Mouse (Mus musculus): ENCODE data around the gene Hunk.

Gene Hunk

DNA sequence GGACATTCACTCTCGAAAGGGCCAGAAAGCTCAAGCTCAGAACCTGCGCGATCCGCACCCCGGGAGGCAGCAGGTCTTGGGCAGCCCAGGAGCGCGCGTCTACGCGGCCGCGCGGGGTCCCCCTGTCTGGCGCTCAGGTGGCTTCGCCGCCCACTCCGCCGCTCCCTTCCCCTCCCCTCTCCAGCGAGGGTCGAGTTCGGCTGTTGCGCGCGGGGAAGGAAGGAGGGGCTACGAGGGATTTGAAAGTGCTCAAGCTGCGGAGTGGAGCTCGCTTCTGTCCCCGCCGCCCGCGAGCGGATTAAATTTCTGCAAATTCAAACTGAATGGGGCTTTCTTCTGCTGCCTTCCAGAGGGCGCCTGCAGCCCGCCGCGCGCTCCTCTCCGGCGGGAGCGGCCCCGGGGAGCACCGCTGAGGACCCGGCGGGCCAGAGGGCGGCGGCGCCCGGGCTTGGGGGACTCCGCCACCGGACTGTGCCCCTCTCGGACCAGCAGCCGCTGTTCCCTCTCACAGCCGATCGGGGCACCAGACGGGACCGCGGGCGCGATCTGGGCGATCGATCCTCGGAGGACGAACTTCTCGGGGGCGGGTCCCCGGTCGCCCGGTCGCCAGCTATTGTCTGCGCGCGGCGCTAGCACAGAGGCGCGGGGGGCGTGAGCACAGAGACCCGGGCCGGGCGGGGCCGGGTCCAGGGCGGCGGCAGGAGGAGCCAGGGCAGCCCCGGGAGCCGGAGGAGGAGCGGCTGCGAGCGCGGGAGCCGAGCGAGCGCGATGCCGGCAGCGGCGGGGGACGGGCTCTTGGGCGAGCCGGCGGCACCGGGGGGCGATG, at the start of gene Hunk:
Gene Hunk (plus strand): TSS at position 326 of the 826 bp plus-strand sequence.
- peak; percentile 60 for DNase-seq

DNA sequence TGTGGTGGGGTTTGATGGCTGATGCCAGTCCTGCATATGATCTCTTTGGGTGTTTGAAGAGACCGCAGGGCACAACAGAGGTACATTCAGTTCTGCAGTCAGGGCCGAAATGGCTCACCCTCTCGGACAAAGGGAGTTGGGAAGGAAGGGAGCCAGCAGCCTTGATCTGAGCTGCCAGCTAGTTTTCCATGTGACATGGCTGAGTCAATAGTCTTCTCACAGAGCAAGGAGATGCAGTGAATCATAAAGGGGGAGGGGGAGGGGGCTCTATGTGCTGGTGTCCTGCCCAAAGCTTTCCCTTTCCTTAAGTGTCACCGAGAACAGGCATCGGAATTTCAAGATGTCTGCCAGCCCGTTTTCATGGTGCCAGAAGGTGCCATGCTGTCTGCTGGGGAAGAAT, 46.8 kb upstream of the Hunk start:
- DNase-seq = no peak

DNA sequence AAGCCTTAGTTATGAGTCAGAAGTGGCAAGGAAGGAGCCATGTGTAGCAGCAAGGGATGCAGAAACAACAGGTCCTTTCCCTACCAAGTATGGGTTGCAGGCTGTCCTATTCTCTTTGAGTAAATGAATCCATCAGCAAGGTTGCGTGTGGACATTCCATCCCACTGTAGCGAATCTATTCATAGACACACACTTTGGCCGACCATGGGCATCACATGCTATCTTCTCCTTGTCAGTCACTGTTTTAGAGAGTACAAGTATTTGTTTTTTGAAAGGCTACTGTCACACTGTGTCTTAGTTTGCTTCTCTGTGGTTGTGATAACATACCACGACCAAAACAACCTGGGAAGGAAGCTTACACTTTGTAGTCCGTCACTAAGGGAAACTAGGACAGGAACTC, 44.7 kb upstream of the Hunk start:
- no peak for DNase-seq

DNA sequence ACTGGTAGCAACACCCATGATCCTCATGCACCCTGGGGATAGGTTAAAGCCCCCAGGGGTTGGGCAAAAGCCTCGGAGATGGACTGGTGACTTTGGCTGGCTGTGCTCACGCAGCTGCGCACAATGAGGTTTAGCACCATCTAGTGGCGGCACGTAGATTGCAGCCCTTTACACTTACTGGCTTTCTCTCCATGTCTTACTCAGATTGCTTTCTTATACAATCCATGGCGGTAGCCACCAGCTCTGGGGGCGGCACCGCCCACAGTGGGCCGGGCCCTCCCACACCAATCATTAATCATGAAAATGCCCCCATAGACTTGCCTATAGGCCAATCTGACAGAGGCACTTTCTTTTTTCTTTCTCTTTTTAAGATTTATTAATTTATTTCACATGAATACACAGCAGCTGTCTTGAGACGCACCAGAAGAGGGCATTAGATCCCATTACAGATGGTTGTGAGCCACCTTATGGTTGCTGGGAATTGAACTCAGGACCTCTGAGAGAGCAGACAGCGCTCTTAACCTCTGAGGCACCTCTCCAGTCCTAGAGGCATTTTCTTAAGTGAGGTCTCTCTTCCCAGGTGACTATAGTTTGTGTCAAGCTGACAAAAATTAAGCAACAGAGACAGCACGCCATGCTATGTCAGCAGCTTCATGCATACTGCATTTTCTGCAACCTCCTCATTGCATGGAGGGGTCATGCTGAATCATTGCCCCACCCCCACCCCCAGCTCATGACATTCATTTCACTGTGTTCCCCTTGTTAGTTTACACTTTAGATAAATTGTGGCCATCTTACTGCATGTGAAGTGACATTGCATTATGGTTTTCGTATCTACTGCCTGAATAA, 35.9 kb upstream of the Hunk start:
- peak; percentile 63 for DNase-seq

DNA sequence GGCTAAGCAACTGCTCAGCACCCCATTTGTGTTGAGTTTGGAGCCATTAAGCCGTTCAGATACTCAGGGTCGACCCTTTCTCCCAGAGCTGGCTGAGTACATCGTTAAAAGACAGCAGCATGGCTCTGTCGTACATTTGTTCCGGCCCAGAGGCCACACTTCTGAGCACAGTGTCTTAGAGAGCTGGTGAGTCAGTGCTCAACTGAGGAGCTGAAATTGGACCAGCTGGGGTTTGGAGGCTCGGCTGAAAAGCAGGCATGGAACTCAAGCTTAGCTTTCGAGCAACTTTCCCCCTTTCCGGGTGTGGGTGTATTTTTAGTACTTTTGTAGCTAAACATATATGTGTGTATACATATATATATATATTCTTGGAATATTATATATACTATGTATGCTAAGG, 34.1 kb upstream of the Hunk start:
- DNase-seq = peak; percentile 64

DNA sequence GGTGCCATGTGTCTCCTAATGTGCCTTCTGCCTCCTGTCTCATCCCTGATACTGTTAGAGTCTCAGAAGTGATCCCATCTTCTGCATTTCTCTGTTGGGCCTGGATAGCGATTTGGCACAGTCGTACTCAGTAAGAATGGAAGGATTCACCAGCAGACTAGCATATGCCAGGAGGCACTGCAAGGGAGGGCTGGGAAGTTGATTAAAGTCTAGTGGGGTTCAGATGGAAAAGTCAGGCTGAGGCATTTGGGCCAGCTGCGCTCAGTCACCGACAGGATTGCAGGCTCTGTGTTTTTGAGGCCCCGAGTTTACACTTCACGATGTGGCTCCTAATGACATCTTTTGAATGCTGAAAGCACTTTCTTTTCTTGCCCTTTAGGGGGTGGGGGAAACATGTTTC, 33.1 kb upstream of the Hunk start:
- DNase-seq = no peak

DNA sequence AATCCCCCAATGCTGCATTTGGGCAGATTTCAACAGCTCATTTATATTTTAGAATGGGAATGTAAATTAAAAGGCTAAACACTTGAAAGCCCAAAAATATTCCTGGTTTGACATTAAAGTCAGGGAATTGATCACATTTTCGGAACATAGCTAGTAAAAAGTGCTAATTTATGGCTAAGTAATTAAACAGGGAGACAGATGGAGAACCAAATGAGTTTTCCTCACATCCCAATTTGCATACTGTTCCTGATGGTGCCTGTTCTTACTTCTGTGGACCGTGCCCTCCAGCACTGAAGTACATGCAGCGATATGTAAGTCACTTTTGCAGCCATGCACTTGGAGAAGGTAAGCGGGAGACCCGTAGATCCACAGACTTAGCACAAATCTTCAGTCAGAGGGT, 32.7 kb upstream of the Hunk start:
- no peak for DNase-seq

DNA sequence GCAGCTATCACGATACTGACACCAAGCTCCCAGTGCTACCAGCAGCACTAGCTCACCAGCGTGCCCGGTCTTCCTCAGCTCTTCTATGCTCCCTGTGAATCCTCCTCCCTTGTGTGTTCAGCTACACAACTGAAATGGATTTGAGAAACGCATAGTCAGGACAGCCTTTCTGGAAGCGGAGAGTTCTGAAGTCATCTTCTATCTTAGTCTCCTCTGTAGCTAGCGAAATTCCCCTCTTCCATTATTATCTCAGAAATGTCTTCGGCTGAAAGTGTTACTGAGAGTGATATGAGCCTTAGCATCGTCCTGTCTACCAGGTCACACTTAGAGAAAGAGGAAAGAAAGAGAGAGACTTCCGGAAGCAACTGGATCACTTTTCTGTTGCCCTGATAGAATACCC, 26.5 kb upstream of the Hunk start:
- no peak for DNase-seq

DNA sequence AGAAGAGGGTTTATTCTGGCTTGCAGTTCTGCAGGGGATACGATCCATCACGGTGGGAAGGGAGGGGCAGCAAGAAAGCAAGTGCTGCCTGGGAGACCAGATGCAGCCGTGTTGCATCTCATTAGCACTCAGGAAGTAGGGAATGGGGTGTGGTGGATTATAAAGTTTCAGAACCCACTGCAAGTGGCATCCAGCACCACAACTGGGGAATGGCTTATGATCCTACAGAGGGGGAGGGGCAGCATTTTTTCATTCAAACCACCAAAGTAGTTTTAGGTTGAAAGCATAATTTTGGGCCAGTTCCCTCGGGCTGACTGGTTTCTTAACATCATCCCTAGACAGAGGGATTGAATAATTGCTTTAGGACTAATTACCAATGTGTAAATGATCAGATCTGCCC, 26.1 kb upstream of the Hunk start:
- DNase-seq = no peak

DNA sequence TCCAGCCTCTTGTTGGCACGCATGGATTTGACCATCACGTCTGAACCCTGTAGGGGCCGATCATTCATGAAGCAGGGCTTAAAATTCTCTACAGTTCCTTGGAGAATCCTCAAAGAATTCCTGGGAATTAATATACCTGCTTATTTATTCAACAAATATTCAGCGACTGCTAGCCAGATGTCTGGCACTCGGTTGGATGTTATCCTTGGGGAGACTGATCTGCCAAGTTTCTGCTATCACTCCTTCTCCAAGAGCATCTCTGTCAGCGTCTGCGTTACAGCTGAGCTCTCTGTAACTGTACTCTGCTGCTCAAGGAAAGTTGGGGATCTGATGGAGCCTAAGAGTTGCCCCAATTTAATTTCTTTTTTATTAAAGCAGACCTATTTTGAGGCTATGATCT, 25.5 kb upstream of the Hunk start:
- DNase-seq = no peak

DNA sequence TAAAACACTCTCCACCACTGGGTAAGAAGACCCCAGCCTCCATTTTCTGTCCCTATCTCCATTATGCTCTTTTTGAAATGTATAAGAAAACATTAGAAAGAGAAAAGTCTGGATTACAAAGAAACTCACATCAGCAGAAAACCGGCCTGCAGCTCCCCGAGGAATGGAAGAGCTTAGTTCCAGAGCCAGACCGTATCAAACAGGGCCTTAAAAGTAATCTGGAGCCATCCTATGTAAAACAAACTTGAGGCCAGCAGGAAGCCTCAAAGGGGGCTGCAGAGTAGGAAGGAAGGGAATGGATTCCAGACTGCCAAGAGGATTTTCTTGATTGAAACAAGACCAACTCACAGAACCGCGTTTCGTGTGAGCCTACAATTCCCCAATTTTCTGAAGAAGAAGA, 22.9 kb upstream of the Hunk start:
- no peak for DNase-seq

DNA sequence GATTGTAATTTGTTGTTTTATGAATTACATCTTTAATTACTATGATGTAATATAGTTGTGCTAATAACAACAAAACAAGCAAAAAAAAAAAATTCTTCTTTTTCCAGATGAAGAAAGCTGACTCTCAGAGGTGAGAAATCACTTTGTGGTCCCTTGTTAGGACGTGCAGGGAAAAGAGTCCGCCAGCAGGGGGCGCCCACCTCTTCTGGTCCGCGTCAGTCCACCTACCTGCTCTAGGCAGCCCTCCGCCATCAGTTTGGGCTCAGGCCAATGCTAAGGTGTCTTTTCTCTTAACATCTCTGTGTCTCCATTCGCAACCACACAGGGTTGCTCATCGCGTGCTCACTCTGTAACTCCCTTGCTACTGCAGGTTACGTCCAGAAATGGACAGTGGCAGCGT, 5.9 kb upstream of the Hunk start:
- DNase-seq = peak; percentile 67

DNA sequence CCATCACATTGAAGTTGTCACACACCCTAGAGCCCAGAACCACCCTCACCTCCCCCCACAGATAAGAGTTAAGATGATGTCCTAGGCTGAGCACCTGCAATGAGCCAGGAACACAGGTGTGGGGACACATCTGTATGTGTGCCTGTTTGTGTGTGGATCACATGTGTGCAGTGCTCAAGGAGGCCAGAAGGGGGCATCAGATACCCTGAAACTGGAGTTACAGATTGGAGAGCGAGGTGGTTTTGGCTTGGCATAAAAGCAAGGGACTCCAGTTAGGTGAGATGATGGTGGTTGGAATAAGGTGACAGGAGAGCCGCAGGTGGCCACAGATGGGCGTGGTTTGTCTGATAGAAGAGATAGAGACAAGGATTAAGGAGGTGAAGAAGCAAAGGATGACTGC, 4.2 kb upstream of the Hunk start:
- no peak for DNase-seq

DNA sequence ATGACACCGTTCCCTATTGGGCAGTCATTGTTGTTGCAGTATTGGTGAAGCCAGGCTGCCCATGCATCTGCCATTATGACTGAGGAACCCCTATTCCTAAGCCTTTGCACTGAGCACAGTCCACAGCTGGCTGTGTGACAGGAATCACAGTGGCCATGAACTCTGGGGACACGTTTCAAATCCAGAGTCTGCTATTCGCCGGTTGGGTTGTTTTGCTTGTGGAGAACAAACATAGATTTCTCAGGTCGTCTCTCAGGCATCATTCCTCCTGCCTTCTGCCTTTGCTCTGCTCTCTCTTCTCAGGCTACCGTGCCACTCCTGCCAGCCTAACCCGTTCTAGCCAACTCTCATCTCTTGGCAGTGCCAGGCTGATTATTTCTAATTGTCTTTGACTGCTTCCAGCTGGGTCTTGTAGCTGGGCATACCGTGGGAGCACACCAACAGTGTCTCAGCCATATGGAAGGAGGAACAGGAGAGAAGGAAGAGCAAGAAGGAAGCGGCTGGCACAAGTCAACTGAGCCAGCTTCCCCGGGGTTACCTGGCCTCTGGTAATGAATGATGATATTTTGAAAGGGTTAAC, 3.0 kb upstream of the Hunk start:
- no peak for DNase-seq

DNA sequence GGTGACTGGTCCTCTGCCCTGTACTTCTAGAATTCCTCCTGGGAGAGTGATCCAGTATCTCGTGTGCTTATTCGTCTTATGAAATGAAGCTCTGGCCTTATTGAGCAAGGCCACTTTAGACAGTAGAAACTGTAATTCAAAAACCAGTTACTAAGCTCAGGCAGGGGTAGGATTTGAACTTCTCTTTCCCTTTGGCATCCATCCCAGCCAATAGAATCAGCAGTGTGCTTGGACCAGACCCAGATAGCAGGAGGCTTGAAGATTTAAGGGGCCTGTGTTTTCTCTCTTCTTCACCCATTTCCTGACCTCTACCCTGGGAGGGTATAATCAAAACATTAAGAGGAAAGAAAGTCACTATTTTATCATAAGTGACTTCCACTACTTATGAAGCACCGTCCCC, 1.8 kb upstream of the Hunk start:
- DNase-seq = no peak

DNA sequence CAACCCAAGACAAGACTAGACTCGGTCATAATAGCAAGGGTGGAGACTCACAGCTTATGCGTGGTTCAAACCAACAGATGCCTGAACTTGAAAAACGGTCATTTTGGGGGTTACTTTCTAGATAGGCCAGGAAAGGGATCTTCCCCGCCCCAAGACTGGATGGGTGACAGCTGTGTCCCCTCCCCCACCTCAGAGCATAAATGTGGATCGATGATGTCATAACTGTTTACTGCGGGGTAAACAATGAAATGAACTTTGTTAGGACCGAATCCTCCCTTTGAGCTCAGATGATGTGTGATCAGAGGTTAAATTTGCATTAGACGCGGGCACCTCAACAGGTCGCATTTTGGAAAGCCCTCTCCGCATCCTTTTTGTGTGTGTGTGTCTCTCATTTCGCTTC, 967 bp upstream of the Hunk start:
- DNase-seq = no peak

DNA sequence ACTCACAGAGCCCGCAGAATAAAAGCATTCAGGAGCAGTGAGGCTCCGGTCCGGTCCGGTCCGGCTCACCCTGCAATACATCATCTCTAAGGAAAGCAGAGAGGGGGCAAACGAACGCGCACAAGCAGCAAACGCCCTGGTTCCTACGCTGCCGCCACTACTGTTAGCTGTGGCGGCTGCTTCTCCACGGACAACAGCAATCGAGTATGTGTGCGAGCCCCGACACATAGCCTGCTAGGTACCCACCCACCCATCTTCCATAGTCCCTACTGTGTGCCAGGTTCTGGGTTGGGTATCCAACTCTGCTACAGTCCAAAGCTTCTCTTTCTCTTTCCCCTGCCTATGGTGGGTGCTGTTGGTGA, 506 bp upstream of the Hunk start:
- no peak for DNase-seq

DNA sequence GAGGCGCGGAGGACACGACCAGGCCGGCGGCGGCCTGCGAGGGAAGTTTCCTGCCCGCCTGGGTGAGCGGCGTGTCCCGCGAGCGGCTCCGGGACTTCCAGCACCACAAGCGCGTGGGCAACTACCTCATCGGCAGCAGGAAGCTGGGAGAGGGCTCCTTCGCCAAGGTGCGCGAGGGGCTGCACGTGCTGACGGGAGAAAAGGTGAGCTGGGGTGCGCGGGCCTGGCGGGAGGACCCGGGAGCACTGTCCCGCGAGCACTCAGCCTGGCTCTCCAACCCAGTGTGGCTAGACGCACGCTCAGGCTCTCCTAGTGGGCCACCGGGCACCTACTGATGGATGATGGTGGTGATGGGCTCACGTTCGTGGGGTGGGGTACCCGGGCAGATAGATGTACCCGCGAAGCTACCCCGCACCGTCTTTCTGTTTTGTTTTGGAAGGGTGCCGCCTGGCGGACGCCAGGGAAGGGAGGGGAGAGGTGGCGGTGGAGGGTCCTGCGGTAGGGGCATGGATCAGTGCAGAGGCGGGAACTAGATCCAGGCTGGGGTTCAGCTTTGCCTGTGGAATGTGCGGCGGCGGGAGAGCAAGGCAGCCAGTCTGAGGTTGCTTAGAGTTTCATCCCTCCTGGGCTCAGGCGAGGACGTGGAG, 824 bp downstream of the Hunk start:
- DNase-seq = peak; percentile 31

DNA sequence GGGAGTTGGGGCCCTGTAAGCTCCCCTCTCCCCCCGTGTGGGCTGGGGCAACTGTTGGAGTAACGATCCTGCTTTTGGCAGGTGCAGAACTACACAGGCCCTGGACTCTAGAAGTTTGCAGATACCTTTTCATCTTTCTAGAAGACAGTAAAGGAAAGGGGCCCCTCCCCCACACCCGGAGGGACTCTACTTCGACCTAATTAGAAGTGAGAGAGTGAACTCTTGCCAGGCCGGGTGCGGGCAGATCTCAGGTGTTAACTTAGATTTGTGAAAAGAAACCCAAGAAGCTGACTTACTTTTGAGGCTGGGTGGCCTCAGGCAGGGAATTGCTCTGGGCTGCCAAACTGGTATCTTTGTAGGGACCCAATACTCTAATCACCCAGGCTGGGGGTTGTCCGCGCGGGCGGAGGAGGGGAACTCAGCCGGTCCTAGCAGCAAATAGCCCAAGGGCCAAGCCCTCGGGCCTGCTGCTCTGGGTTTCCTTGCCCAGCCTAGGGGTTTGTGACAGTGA, 1.4 kb downstream of the Hunk start:
- no peak for DNase-seq

DNA sequence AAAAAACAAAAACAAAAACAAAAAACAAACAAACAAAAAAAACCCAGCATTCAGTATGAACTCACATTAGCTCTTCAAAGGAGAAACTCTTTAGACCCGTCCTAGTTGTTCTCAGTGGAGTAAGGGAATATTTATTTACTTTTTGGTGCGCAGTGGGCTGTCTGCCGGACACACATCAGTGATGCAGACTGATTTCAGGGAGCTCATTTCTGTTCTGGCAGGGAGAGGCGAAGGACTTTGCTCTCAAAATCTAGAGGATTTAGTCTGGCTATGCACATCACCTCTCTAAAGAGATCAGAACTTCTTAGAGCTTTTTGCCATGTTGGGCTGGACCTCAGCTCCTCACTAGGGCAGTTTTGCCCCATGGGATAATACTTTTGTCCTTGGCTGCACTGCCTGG, 2.1 kb downstream of the Hunk start:
- no peak for DNase-seq

DNA sequence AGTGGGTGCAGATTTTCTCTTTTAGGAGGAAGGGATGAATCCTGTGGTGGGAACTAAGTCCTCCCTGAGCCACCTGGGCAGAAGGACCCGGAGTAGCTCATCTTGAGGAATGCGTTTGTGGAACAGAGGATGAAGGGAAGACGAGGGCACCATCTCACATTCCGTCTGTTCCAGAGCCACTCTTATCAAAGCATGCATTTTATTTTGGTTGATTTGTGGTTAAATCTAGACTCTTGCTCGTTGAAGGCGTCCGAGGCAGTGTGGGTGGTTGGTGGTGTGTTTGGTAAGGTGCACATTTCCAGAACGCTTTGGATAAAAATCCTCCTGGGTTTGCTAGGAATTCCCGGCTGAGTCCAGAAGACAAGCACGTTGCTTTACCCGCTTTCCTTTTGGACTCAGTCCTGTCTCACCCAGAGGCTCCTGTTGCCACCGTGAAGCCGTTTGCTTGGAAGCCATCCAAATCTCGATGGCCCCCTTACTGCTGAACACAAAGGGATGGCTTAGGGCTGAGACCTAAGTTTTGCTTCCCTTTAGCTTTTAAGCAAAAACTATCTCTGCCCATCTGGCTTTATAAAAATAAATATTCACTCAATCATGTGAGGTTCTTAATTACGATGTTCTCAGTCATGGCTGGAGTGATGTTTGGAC, 3.4 kb downstream of the Hunk start:
- DNase-seq = peak; percentile 48

DNA sequence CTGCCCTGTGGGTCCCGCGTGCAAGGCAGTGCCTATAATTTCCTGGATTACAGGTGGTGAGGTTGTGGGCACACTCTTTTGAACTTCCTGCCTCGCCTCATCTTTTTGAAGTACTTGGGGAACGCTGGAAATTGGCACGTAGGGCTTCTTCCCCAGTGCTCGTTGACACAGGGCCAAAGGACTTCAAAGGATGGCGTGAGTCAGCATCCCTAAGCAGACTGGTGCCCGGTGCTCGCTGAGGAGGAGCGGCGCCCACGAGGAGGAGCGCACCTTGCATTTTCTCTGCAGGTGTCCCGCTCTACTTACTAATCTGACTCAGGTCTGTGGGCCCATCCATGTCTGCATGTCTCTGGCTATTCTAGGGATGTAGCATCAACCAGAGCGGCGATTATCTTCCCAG, 4.9 kb downstream of the Hunk start:
- no peak for DNase-seq

DNA sequence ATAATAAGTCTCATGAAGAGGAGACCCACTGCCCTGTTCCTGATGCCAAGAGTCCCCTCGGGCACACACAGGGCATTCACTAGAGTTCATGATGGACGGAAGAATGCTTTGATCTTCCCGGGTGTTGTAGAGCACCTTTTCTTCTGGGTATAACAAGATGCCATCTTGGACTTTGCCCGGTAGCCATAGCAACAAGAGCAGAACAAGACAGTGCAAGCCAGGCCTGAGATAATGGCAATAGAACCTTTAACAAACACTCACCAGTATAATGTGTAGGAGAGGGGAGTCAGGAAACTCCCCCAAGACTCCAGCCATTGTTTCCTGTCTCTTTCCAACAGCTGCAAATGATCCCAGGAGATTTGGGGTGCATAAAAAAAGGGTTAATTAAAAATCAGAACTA, 8.9 kb downstream of the Hunk start:
- no peak for DNase-seq

All from right cerebral cortex, adult 18-20 months (tissue).